Mouse (Mus musculus) right cerebral cortex, adult 2 months (tissue): Measurements from ENCODE around the gene Pcyt2.

Source experiments
- DNase-seq, 2 experiments: peaks; one replicate each; pipeline ENCODE4 v3.0.0; 2021 to 2022; ENCODE audit warnings: low spot score in 2 of 2

Gene Pcyt2

DNA sequence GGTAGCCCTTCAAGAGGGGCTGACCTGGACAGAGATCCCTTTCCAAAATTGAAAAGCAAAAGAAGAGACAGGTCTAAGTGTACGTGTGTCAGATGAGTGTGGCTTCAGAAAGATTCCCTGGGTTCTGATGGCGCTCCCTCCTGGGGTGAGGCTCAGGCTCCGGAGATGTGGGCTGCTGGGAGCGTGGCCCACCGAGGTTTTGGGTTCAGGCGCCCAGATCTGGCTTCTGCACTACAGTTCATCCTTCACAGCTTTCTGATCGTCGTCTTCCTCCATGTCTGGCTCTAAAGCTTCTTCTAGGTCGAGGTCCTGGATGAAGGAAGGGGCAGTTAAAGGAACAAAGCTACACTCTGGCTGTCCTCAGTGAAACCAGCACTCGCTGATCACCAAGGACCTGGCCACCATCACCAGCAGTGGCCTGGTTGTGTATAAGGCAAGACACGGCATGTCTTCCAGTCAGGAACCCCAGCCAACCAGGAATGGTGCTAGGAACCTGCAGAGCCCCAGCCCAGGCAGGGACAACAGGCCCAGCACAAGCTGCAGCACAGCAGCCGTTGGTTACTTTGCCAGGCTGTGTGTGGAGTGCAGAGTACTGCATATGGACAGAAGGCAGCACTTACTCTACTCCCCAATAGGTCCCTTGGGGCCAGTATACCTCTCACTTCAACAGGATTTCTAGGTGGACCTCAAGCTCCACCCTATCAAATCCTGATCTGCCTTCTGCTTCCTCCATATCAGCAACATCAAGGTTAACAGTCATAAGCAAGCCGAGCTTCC lies 56.6 kb downstream of the Pcyt2 start:
- no peak for DNase-seq
